Mouse (Mus musculus) left cerebral cortex, adult 18-20 months (tissue): ENCODE data around the gene Tmem109. TPM values are rescaled to one million over a fixed set of nuclear protein-coding genes. Genes with fewer than 3 reads are reported as not detected.

Source experiments
- DNase-seq, 2 experiments: peaks; one replicate each; pipeline ENCODE4 v3.0.0; 2021 to 2022; ENCODE audit warnings: low spot score in 2 of 2, mixed read lengths in 1 of 2
- long read RNA-seq, 2 experiments: library from polyadenylated mRNA; stranded (forward); transcript quantifications; one replicate each; pipeline ENCODE4 v2.0.0; 2021
- total RNA-seq, 2 experiments: library from RNA; stranded (reverse); gene quantifications; 2 replicates each; pipeline ENCODE4 v1.2.3; 2021

Tmem109 gene
- 10 to 100 TPM; 47.7 to 55.1 TPM for total RNA-seq
- long read RNA-seq, experiment 1, transcript Tmem109-201 (4 exons, 2,188 nt) = major isoform, 79 of 92 reads
- long read RNA-seq, experiment 1, partial matches to known transcripts = 1 of 92 reads
- long read RNA-seq, experiment 1, other reads (novel, unspliced or antisense) = 6 of 92 reads
- long read RNA-seq, experiment 2, transcript Tmem109-201 (4 exons, 2,188 nt) = major isoform, 49 of 62 reads
- long read RNA-seq, experiment 2, partial matches to known transcripts = 0 of 62 reads
- long read RNA-seq, experiment 2, other reads (novel, unspliced or antisense) = 10 of 62 reads

GRCm38 (mm10) chr19:10881426-10882154 lies at the start of gene Tmem109:
Gene Tmem109, minus strand, starts transcription at chr19:10882001.
- peak; percentile 92 to 95 for DNase-seq

GRCm38 (mm10) chr19:10930641-10931040 lies 48.8 kb upstream of the Tmem109 start:
- no peak for DNase-seq

DNA sequence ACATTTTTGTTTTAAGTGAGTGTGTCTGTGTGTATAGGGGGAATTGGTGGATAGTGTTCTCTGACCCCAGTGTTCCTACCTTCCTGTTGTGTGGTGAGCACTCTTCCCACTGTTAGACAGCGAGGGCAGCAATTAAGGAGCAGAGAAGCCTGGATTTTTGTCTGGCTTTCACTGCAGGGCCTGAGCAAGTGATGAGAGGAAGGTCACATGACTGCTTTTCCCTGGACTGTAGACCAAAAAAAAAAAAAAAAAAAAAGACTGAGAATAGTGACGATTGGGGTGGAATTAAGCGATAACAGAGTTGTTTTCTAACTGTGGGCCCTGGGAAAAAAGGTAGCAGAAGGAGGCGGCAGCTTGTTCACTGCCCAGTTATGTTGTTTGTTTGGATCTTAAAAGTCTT lies 44.9 kb upstream of the Tmem109 start:
- no peak for DNase-seq

- DNase-seq = no peak
Measured at GRCm38 (mm10) chr19:10926123-10926621, 44.4 kb upstream of the Tmem109 start.

- DNase-seq = no peak
Measured at GRCm38 (mm10) chr19:10924220-10924619, 42.4 kb upstream of the Tmem109 start.

DNA sequence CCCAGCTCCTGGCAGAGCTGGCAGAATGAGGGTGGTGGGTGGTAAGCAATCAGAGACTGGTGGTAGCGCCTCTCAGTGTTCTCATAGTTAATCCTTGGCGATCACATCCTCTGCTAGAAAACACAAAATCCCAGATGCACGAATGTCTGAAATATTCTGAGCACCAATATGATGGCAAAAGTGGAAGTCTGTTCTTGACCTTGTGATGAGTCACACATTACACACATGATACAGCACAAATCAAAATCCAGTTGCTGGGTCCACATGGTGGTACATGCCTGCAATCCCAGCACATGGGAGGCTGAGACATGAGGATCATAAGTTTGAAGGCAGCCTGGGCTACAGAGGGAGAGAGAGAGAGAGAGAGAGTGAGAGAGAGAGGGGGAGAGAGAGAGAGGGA lies 39.3 kb upstream of the Tmem109 start:
- DNase-seq = no peak

DNA sequence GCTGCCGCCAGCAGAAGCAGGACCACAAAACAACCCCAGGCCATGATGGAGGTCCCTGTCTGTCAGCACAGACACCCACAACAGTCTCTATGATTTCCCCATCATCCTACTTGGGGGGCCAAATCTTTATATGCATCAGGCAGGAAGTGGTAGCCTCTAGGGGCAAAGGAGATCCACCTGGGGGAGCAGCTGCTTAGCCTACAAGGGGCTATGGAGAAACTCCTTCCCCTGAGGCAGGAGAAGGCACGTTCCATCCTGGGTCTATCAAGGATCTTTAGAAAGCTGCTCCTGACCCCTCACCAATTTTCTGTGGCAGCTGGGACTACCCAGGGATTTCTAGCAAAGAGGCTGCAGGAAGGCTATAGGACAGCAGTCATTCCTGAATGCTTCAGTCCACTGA lies 38.7 kb upstream of the Tmem109 start, which contains the start of gene Zp1:
TSS of gene Zp1 (minus strand) at position 101 of the 400 bp plus-strand sequence.
- DNase-seq = no peak

GRCm38 (mm10) chr19:10918321-10918991 lies 36.7 kb upstream of the Tmem109 start:
- no peak for DNase-seq

DNA sequence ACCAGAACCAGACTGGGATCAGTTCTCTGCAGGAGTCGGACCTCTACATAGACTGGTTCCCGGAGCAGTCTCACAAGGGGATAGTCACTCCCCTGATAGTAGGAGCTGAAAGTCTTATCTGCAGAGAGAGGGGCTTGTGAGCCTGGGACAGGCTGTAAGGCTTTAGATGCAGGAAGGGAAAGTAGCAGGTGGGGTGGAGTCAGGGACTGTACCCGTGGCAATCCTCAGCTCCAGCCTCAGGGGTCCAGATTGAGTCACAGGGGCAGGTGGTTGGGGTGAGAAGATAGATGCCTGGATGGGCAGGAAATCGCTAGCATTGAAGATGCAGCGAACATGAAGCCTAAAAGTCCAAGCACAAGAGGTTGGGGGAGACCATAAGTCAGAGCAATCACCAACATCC lies 34.7 kb upstream of the Tmem109 start:
- DNase-seq = no peak

DNA sequence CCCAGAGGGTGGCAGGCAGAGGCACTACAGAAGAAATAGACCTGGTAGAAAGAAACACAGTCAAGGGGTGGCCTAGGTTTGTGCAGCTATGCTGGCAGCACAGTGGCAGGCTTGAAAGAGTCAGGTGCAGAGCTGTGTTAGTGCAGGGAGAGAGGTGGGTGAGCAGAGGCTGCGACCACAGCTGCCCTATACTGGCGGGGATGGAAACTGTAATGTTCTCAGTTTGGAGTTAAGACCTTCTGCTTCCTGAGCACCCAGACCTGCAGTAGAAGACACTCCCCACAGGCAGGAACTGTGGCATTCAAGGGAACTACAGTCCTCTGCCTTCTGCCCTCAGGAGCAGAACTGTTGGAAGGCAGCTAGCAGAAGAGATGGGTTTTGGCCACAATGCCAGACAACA lies 33.1 kb upstream of the Tmem109 start:
- no peak for DNase-seq

- no peak for DNase-seq
Measured at GRCm38 (mm10) chr19:10914291-10914690, 32.5 kb upstream of the Tmem109 start.

- DNase-seq = no peak
Measured at GRCm38 (mm10) chr19:10909087-10909721, 27.4 kb upstream of the Tmem109 start.

- peak; percentile 48 to 59 for DNase-seq
Measured at GRCm38 (mm10) chr19:10907891-10908290, 26.1 kb upstream of the Tmem109 start.

DNA sequence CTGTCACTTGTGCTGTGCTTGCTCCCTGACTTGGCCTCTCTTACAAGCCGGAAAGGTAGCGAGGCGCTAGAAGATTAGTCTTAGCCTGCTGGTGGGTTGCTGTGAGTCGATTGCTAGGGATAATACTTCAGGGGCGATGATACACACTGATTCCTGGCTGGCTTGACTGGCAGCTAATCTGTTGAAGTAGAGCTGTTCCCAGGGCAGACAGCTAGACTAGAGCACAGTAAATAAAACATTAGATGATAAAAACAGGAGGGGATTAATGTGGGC lies 23.9 kb upstream of the Tmem109 start:
- DNase-seq = no peak

GRCm38 (mm10) chr19:10904927-10905727 lies 23.3 kb upstream of the Tmem109 start:
- DNase-seq = peak; percentile 42 to 60

DNA sequence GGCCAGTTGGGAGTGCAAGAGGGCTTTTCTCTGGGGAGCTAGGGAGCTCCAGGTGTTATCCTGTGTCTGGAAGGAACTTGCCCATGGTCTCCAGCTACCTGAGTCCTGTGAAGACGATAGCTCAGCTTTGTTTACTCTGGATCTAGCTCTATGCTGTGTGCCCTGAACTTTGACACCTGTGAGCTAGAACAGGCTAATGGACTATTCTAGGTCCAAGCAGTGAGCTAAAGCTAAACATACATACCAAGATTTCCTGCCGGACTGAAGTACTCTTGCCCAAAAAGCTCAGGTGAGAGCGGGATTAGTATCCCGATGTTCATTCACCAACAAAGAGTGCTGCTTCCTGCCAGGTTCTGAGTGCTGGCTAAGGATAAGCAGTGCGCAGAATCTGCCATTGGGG lies 22.7 kb upstream of the Tmem109 start:
- no peak for DNase-seq

DNA sequence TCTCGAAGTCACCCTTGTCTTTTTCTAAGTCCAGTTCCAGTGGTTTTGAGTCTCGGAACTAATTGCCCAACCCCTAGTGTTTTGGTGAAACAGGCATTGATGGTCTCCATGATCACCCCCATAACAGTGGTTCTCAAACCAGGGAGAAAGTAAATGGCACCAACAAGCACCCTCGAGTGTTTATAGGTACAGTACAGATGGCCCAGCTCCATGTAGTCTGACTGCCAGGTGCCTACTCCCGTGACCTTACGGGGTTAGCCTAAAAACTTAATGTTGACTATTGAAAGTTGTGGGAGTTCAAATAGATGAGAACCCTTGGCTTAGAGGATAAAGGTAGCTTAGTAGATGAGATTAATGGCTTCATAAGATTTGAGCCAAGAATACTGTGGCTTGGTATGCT lies 19.2 kb upstream of the Tmem109 start:
- no peak for DNase-seq

GRCm38 (mm10) chr19:10900315-10900714 lies 18.5 kb upstream of the Tmem109 start:
- DNase-seq = no peak

GRCm38 (mm10) chr19:10897491-10897890 lies 15.7 kb upstream of the Tmem109 start:
- DNase-seq = no peak

DNA sequence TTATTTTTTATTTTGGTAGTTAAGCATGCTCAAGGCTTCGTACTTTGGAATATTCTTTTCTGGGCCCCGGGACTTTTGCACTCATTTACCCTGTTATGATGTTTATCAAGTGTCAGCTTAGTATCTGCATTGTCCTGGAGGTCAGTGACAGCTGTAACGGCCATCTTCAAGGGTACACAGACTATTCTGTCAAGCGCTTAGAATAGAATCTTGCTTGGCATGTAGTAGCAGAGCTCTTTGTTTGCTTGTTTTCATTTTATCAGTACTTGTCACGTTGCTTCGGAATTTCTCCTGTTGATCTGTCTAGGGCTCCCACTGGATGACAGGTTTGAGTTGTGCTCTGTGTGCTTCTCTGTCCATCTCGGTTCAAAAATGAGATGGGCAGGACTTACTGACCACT lies 15.0 kb upstream of the Tmem109 start:
- DNase-seq = no peak

DNA sequence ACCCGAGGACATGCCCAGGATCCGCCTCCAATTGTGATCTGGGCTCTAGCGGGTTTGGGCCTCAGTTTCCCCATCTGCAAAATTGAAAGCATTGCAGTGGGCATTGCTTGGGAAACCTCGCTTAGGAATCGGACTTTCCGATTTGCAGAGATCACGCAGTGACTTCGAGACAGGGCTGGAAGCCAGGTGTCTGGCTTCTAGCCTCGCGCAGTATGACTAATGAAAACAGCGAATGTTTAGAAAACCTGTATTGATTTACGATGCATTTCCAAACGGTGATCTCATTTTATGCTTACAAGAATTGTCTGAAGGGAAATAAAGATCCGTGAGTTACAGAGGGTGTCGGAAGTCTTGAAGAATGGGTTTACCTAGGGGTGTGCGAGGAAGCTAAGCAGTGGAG lies 13.9 kb upstream of the Tmem109 start:
- no peak for DNase-seq
